11 mouse cellular contexts compared by ENCODE assay signal in the genomic region with DNA sequence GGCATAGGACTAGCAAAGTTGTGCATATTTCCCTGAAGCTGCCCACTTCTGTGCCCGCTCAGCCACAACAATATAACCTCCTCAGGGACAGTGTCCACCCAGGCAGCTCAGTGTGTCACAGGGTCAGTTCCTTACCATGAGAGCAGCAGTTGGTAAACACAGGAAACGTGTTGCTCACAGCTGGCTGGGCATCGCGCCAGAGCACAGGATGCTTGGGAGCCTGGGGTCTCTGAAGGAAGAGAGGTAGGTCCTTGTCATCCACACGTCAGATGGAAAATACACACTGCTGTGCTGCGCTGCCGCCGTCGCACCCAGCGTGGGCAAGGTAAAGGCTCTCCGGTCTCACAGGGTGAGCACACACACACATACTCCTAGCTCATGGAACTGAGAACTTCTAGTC.
A peak's percentile ranks its signal among the peaks of the same experiment; 100 is the strongest.
DNase-seq lines count a peak whose midpoint lies in the region; ATAC-seq lines count a peak whose summit lies in the region.
"Had no signal": no experiment of that assay in that cellular context is flagged by ENCODE, and none has a peak within 500 bp of the region (broad histone marks: within the 10 kb centered on the region; RNA-seq: fewer than 3 reads in every experiment).

No protein-coding gene starts in this region.

- peak; percentile 22 for DNase-seq in left cerebral cortex, postnatal 4 days
- DNase-seq in left cerebral cortex, postnatal 14 days (ENCODE audit: low spot score in 2 of 2), result no peak
- peak; percentile 61 for DNase-seq in embryonic facial prominence, embryonic 14.5 days (ENCODE audit: low spot score)
- no peak for DNase-seq in limb, embryonic 10.5 days (ENCODE audit: low spot score)
- DNase-seq in embryo, embryonic 11 days, result no peak
- DNase-seq in left cerebral cortex, postnatal 36 days (ENCODE audit: low spot score in 2 of 2), result no peak
- no peak for DNase-seq in forebrain, embryonic 11.5 days (ENCODE audit: low spot score)

- no peaks in the 10 kb centered on the region for H3K36me3 ChIP-seq in embryonic facial prominence, embryonic 14.5 days (ENCODE audit: control insufficient read depth, insufficient read depth, low read length)
- H3K36me3 ChIP-seq in limb, embryonic 10.5 days, result peaks cover 5% of the 10 kb centered on the region; the same call in 1 of the 2 replicates
- H3K36me3 ChIP-seq in stomach, embryonic 15.5 days, result no peaks in the 10 kb centered on the region
- no peaks in the 10 kb centered on the region for H3K36me3 ChIP-seq in forebrain, embryonic 11.5 days (ENCODE audit: control insufficient read depth, insufficient read depth, low read length)
- H3K36me3 ChIP-seq: limb, embryonic 15.5 days had no signal

- H3K27me3 ChIP-seq in embryonic facial prominence, embryonic 14.5 days (replicated peaks; ENCODE audit: control insufficient read depth, insufficient read depth, low read length), result no peaks in the 10 kb centered on the region
- no peaks in the 10 kb centered on the region for H3K27me3 ChIP-seq in limb, embryonic 10.5 days (ENCODE audit: low read depth, poor library complexity, severe bottlenecking)
- no peaks in the 10 kb centered on the region for H3K27me3 ChIP-seq in stomach, embryonic 15.5 days (replicated peaks)
- no peaks in the 10 kb centered on the region for H3K27me3 ChIP-seq in forebrain, embryonic 11.5 days (ENCODE audit: control insufficient read depth, insufficient read depth, low read length)
- H3K27me3 ChIP-seq: limb, embryonic 15.5 days; Patski had no signal

- H3K9me3 ChIP-seq in embryonic facial prominence, embryonic 14.5 days (ENCODE audit: control insufficient read depth, low read length), result no peaks in the 10 kb centered on the region
- H3K9me3 ChIP-seq in limb, embryonic 10.5 days (replicated peaks), result no peaks in the 10 kb centered on the region
- H3K9me3 ChIP-seq in stomach, embryonic 15.5 days, result no peaks in the 10 kb centered on the region
- no peaks in the 10 kb centered on the region for H3K9me3 ChIP-seq in forebrain, embryonic 11.5 days (ENCODE audit: control insufficient read depth, low read length)
- H3K9me3 ChIP-seq: limb, embryonic 15.5 days had no signal

- 59% methylated on average over 11 of the region's 11 CpGs for WGBS in embryonic facial prominence, embryonic 14.5 days
- WGBS in limb, embryonic 10.5 days, result 91% methylated on average over 11 of the region's 11 CpGs
- WGBS in stomach, embryonic 15.5 days, result 52% methylated on average over 11 of the region's 11 CpGs
- 90% methylated on average over 11 of the region's 11 CpGs for WGBS in forebrain, embryonic 11.5 days

- peaks cover 34% of the 10 kb centered on the region for H3K4me1 ChIP-seq in embryonic facial prominence, embryonic 14.5 days (ENCODE audit: control insufficient read depth, insufficient read depth, low read length)
- H3K4me1 ChIP-seq in limb, embryonic 10.5 days, result peaks cover 36% of the 10 kb centered on the region
- peaks cover 8% of the 10 kb centered on the region for H3K4me1 ChIP-seq in stomach, embryonic 15.5 days
- no peaks in the 10 kb centered on the region for H3K4me1 ChIP-seq in forebrain, embryonic 11.5 days (replicated peaks; ENCODE audit: control insufficient read depth, insufficient read depth, low read length)

- no peak overlapping the region for H3K4me3 ChIP-seq in embryonic facial prominence, embryonic 14.5 days (ENCODE audit: low read depth, low read length)
- no peak overlapping the region for H3K4me3 ChIP-seq in limb, embryonic 10.5 days
- H3K4me3 ChIP-seq in stomach, embryonic 15.5 days (replicated peaks), result no peak overlapping the region
- no peak overlapping the region for H3K4me3 ChIP-seq in forebrain, embryonic 11.5 days (ENCODE audit: low read depth, low read length)
- H3K4me3 ChIP-seq: erythroblast, embryonic 14.5 days; limb, embryonic 15.5 days had no signal

- peak overlapping the region; percentile 24 for H3K27ac ChIP-seq in embryonic facial prominence, embryonic 14.5 days (replicated peaks; ENCODE audit: low read depth, low read length)
- peak overlapping the region; percentile 19; the same call in 1 of the 2 replicates for H3K27ac ChIP-seq in limb, embryonic 10.5 days
- 0 out of 2 replicates have a peak overlapping the region, but pooled peaks have one; percentile 55 for H3K27ac ChIP-seq in stomach, embryonic 15.5 days
- H3K27ac ChIP-seq in forebrain, embryonic 11.5 days (ENCODE audit: low read depth, low read length), result no peak overlapping the region
- H3K27ac ChIP-seq: limb, embryonic 15.5 days had no signal

- no peak overlapping the region for H3K4me2 ChIP-seq in embryonic facial prominence, embryonic 14.5 days (ENCODE audit: low read depth, low read length)
- no peak overlapping the region for H3K4me2 ChIP-seq in stomach, embryonic 15.5 days
- no peak overlapping the region for H3K4me2 ChIP-seq in forebrain, embryonic 11.5 days (ENCODE audit: low read depth, low read length, severe bottlenecking)
- H3K4me2 ChIP-seq: limb, embryonic 15.5 days had no signal

- intact Hi-C loops in left cerebral cortex, postnatal 4 days (cut with DNase I), result no loop called here
- intact Hi-C loops in left cerebral cortex, postnatal 14 days (cut with DNase I), result no loop called here
- intact Hi-C loops in left cerebral cortex, postnatal 36 days (cut with DNase I), result no loop called here

- no peak overlapping the region for H3K9ac ChIP-seq in embryonic facial prominence, embryonic 14.5 days (ENCODE audit: low read depth, low read length)
- H3K9ac ChIP-seq in stomach, embryonic 15.5 days, result no peak overlapping the region
- no peak overlapping the region for H3K9ac ChIP-seq in forebrain, embryonic 11.5 days (ENCODE audit: low read length)
- H3K9ac ChIP-seq: limb, embryonic 15.5 days had no signal

- no peak for ATAC-seq in embryonic facial prominence, embryonic 14.5 days (ENCODE audit: low read depth)
- ATAC-seq in stomach, embryonic 15.5 days (ENCODE audit: insufficient read depth, low FRiP score, low read depth), result peak; percentile 43; the same call in 1 of the 2 replicates
- no peak for ATAC-seq in forebrain, embryonic 11.5 days (replicated peaks; ENCODE audit: low FRiP score)
- ATAC-seq: Patski had no signal

Comparison
In these comparisons a context has a peak if more than half of its experiments do, and no peak if none do; other contexts are left out.
1. DNase-seq: peak in left cerebral cortex, postnatal 4 days (single experiment) and embryonic facial prominence, embryonic 14.5 days (single experiment); none in left cerebral cortex, postnatal 14 days (0 of 2), limb, embryonic 10.5 days (single experiment), embryo, embryonic 11 days (single experiment), left cerebral cortex, postnatal 36 days (0 of 2) and forebrain, embryonic 11.5 days (single experiment).